Mouse (Mus musculus): ENCODE measurements around the gene Sap18. TPM values are rescaled to one million over a fixed set of nuclear protein-coding genes. Genes with fewer than 3 reads are reported as not detected.

The Sap18 gene
- polyA plus RNA-seq, 1 experiment = 4.9 TPM

GRCm38 (mm10) chr14:57789759-57790158 lies 8.2 kb upstream of the Sap18 start:
- H3K4me1 ChIP-seq (replicated peaks; ENCODE audit: control insufficient read depth, insufficient read depth, low read length) = no peaks in the 10 kb centered on the region

DNA sequence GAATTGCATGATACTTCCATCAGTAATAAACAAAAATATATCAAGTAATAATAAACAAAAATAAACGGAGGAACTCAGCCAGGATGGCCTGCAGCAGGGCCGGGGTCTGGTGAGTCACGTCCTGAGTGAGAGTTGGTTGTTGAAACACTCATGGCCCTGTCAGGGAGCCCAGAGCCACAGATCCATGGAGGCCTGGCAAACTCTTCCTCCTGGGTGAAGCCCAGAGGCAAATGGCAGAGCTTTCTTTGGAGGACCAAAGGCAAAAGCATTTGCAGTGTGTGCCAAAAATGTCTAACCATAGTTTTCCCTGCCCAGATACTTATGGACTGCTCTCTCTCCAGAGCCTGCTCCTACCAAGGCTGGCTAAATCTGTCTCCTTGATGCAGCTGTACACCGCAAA lies 6.8 kb upstream of the Sap18 start:
- no peak overlapping the region for H3K27ac ChIP-seq (ENCODE audit: control insufficient read depth, insufficient read depth, low read length)
- 96% methylated on average over 4 of the region's 4 CpGs for WGBS
- H3K4me1 ChIP-seq (replicated peaks; ENCODE audit: control insufficient read depth, insufficient read depth, low read length) = no peaks in the 10 kb centered on the region
- H3K36me3 ChIP-seq (ENCODE audit: control insufficient read depth, insufficient read depth, low read length) = no peaks in the 10 kb centered on the region
- no peak for TF ChIP-seq POLR2A (IDR thresholded peaks at IDR 0.05; ENCODE audit: control insufficient read depth, extremely low read depth, insufficient read depth, low read length, poor library complexity)
- TF ChIP-seq CTCF (IDR thresholded peaks at IDR 0.05; ENCODE audit: borderline replicate concordance, control insufficient read depth, extremely low read depth, insufficient read depth, low read length, poor library complexity) = no peak
- H3K4me3 ChIP-seq (ENCODE audit: control insufficient read depth, insufficient read depth, low read length) = no peak overlapping the region
- no peak for DNase-seq
- H3K27me3 ChIP-seq (ENCODE audit: control insufficient read depth, insufficient read depth, low read length) = no peaks in the 10 kb centered on the region

More at GRCm38 (mm10) chr14:57789759-57790158, 8.2 kb upstream of the Sap18 start:
- TF ChIP-seq CTCF (IDR thresholded peaks at IDR 0.05; ENCODE audit: borderline replicate concordance, control insufficient read depth, extremely low read depth, insufficient read depth, low read length, poor library complexity) = no peak
- no peak for TF ChIP-seq POLR2A (IDR thresholded peaks at IDR 0.05; ENCODE audit: control insufficient read depth, extremely low read depth, insufficient read depth, low read length, poor library complexity)
- DNase-seq = no peak
- Histone ChIP-seq H3K27ac (ENCODE audit: control insufficient read depth, insufficient read depth, low read length) (no peak overlapping the region), H3K4me3 (ENCODE audit: control insufficient read depth, insufficient read depth, low read length) (no peak overlapping the region), H3K36me3 (ENCODE audit: control insufficient read depth, insufficient read depth, low read length) (no peaks in the 10 kb centered on the region), H3K27me3 (ENCODE audit: control insufficient read depth, insufficient read depth, low read length) (no peaks in the 10 kb centered on the region)
- 97% methylated on average over 9 of the region's 9 CpGs for WGBS

DNA sequence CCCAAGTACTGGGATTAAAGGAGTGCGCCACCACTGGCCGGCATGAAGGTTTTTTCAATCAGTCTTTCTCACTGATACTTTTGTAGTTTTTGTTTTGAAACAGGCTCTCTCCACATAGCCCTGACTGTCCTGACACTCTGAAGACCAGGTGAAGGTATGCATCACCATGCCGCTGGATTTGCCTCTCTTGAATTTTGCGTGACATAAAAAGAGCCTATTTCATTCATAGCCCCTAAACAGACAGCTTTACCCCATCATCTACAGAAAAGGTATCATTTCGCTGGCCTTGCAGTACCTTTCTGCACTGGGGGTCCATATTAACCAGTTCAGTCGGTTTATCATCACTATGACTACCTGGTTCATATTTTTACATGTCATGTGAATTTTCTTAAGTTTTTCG lies 429 bp upstream of the Sap18 start:
- peaks cover 4% of the 10 kb centered on the region for H3K4me1 ChIP-seq (replicated peaks; ENCODE audit: control insufficient read depth, insufficient read depth, low read length)
- H3K27me3 ChIP-seq (ENCODE audit: control insufficient read depth, insufficient read depth, low read length) = no peaks in the 10 kb centered on the region
- TF ChIP-seq CTCF (IDR thresholded peaks at IDR 0.05; ENCODE audit: borderline replicate concordance, control insufficient read depth, extremely low read depth, insufficient read depth, low read length, poor library complexity) = no peak
- no peak for TF ChIP-seq POLR2A (IDR thresholded peaks at IDR 0.05; ENCODE audit: control insufficient read depth, extremely low read depth, insufficient read depth, low read length, poor library complexity)
- 24% methylated on average over 7 of the region's 7 CpGs for WGBS
- H3K36me3 ChIP-seq (ENCODE audit: control insufficient read depth, insufficient read depth, low read length) = peaks cover 4% of the 10 kb centered on the region
- DNase-seq = peak; percentile 12
- no peak overlapping the region; the same call in 1 of the 2 replicates for H3K4me3 ChIP-seq (ENCODE audit: control insufficient read depth, insufficient read depth, low read length)
- no peak overlapping the region for H3K27ac ChIP-seq (ENCODE audit: control insufficient read depth, insufficient read depth, low read length)

- peaks cover 4% of the 10 kb centered on the region for H3K4me1 ChIP-seq (replicated peaks; ENCODE audit: control insufficient read depth, insufficient read depth, low read length)
- no peak overlapping the region for H3K27ac ChIP-seq (ENCODE audit: control insufficient read depth, insufficient read depth, low read length)
- H3K36me3 ChIP-seq (ENCODE audit: control insufficient read depth, insufficient read depth, low read length) = peaks cover 49% of the 10 kb centered on the region
- no peak overlapping the region for H3K4me3 ChIP-seq (ENCODE audit: control insufficient read depth, insufficient read depth, low read length)
- 95% methylated on average over 4 of the region's 4 CpGs for WGBS
- H3K27me3 ChIP-seq (ENCODE audit: control insufficient read depth, insufficient read depth, low read length) = no peaks in the 10 kb centered on the region
- DNase-seq = no peak
- TF ChIP-seq CTCF (IDR thresholded peaks at IDR 0.05; ENCODE audit: borderline replicate concordance, control insufficient read depth, extremely low read depth, insufficient read depth, low read length, poor library complexity) = no peak
- no peak for TF ChIP-seq POLR2A (IDR thresholded peaks at IDR 0.05; ENCODE audit: control insufficient read depth, extremely low read depth, insufficient read depth, low read length, poor library complexity)
These were observed 5.8 kb downstream of the Sap18 start for GRCm38 (mm10) chr14:57803731-57804130.

DNA sequence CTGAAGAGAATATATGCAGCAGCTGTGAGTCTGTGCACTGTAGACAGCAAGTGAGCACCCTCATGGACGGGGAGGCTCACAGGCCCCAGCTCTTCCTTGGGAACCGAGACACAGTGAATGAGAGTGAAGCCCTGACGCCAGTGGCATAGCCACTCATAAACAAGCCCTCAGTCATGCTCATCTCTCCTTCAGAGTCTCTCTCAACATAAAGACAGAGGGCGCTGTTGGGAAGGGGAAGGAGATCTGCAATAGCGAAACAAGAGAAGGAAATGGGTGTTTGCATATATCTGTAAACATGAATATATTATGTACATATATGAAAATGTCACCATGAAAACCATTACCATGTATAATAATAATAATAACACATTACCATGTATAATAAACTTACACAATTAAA lies 10.6 kb downstream of the Sap18 start:
- no peaks in the 10 kb centered on the region for H3K27me3 ChIP-seq (ENCODE audit: control insufficient read depth, insufficient read depth, low read length)
- H3K27ac ChIP-seq (ENCODE audit: control insufficient read depth, insufficient read depth, low read length) = no peak overlapping the region
- H3K36me3 ChIP-seq (ENCODE audit: control insufficient read depth, insufficient read depth, low read length) = peaks cover 50% of the 10 kb centered on the region
- no peak overlapping the region for H3K4me3 ChIP-seq (ENCODE audit: control insufficient read depth, insufficient read depth, low read length)
- TF ChIP-seq POLR2A (IDR thresholded peaks at IDR 0.05; ENCODE audit: control insufficient read depth, extremely low read depth, insufficient read depth, low read length, poor library complexity) (no peak), CTCF (IDR thresholded peaks at IDR 0.05; ENCODE audit: borderline replicate concordance, control insufficient read depth, extremely low read depth, insufficient read depth, low read length, poor library complexity) (no peak)
- peak; percentile 50 for DNase-seq
- 65% methylated on average over 5 of the region's 5 CpGs for WGBS
- H3K4me1 ChIP-seq (replicated peaks; ENCODE audit: control insufficient read depth, insufficient read depth, low read length) = no peaks in the 10 kb centered on the region; the same call in 1 of the 2 replicates

- Histone ChIP-seq H3K4me3 (ENCODE audit: control insufficient read depth, insufficient read depth, low read length) (no peak overlapping the region), H3K27ac (ENCODE audit: control insufficient read depth, insufficient read depth, low read length) (no peak overlapping the region), H3K27me3 (ENCODE audit: control insufficient read depth, insufficient read depth, low read length) (no peaks in the 10 kb centered on the region), H3K36me3 (ENCODE audit: control insufficient read depth, insufficient read depth, low read length) (peaks cover 31% of the 10 kb centered on the region), H3K4me1 (replicated peaks; ENCODE audit: control insufficient read depth, insufficient read depth, low read length) (no peaks in the 10 kb centered on the region; the same call in 1 of the 2 replicates)
- WGBS = 98% methylated on average over 2 of the region's 2 CpGs
- DNase-seq = no peak
- TF ChIP-seq POLR2A (IDR thresholded peaks at IDR 0.05; ENCODE audit: control insufficient read depth, extremely low read depth, insufficient read depth, low read length, poor library complexity) (no peak), CTCF (IDR thresholded peaks at IDR 0.05; ENCODE audit: borderline replicate concordance, control insufficient read depth, extremely low read depth, insufficient read depth, low read length, poor library complexity) (no peak)
These were observed 12.9 kb downstream of the Sap18 start for GRCm38 (mm10) chr14:57810886-57811285.

DNA sequence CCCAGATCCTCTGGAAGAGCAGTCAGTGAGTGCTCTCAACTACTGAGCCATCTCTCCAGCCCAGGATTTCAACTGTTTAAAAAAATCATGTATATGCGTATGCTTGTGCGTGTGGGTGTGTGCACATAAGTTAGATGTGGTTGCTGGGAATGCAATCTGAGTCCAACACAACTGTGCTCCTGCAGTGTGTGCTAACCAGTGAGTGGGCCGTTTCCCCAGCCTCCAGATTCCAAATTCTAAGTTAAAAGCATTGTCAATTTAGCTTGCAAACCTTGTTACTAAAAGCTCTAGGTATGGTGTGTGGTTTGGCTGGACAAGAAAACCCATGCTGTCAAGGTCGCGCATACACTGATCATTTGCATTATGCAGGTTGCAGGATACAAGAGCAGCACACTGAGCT lies 13.9 kb downstream of the Sap18 start:
- Histone ChIP-seq H3K27ac (ENCODE audit: control insufficient read depth, insufficient read depth, low read length) (no peak overlapping the region), H3K4me3 (ENCODE audit: control insufficient read depth, insufficient read depth, low read length) (no peak overlapping the region), H3K27me3 (ENCODE audit: control insufficient read depth, insufficient read depth, low read length) (no peaks in the 10 kb centered on the region), H3K4me1 (replicated peaks; ENCODE audit: control insufficient read depth, insufficient read depth, low read length) (no peaks in the 10 kb centered on the region; the same call in 1 of the 2 replicates), H3K36me3 (ENCODE audit: control insufficient read depth, insufficient read depth, low read length) (peaks cover 27% of the 10 kb centered on the region)
- DNase-seq = no peak
- TF ChIP-seq POLR2A (IDR thresholded peaks at IDR 0.05; ENCODE audit: control insufficient read depth, extremely low read depth, insufficient read depth, low read length, poor library complexity) (no peak), CTCF (IDR thresholded peaks at IDR 0.05; ENCODE audit: borderline replicate concordance, control insufficient read depth, extremely low read depth, insufficient read depth, low read length, poor library complexity) (no peak)
- WGBS = 96% methylated on average over 5 of the region's 5 CpGs

Measured in thymus, adult 2 months (tissue).